Mouse (Mus musculus): Measurements from ENCODE around the gene Itgb6.

Itgb6 gene

DNA sequence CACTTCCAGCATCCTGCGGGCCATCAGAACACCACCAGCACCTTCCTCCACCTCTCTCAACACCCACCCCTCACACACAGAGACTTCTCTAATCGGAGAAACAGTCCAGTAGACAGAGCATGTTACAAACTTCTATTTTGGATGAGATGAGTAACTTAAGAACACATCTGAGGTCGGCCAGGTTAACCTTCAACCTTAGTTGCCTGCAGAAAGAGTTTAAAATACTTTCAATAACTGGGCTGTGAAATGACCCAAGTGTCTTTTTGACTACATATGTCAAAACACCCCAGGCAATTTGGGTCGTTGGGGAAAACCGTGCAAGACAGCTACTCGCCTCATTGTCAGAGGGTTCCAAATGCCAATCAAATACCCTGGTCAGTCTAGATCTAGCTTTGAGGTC is 10.0 kb downstream of the Itgb6 start:
- DNase-seq: no peak

DNA sequence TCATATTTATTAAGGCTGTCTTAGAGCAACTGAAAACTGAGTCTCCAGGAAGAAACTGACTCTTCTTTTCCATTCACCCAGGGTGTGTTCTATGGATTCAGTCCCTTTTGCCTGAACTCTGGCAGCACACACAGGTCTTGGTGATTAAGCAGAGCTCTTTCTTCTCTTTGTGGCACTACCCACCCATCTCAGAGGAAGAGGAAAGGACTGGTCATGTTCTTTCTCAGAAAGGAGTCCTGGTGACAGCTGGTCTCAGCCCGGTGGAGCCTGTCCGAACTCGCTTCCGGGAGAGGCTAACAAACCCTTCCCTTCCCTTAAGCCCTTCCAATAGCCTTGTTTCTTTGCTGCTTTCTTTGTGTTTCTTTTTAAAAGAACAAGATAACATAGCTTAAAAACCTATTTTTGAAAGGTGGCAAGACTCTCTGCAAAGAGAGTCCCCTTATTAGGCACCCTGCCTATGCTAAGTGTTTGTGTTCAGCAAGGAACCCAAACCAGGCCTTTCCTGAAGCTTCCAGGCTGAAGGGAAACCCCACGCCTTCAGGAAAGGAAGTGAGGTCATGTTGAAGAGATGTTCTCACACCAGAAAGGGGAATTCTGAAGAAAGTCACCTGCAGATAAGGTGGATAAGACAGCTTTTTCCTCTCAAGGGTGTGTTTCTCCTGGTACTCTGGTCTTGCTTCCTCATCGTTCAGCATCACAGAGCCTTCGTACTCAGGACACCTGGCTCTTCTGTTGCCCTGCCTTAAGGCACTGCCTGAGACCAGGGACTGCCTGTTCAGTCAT is 11.2 kb downstream of the Itgb6 start:
- no peak for DNase-seq

DNA sequence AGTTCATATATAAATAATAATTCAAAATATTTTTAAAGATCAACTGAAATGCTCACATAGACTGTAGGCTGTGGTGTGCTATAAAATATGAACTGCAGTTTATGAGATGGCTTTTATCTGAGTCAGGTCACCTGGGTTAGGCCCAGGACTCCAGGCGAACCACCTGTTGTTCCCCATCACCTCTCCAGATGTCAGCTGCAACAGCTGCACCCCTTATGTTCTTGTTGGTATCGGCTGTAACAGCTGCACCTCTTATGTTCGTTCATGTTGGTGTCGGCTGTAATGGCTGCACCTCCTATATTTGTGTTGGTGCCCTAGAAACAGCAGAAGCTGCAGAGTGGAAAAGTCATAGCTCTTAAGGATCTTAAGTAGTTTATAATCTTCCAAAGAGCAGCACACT is 12.1 kb downstream of the Itgb6 start:
- DNase-seq: no peak

DNA sequence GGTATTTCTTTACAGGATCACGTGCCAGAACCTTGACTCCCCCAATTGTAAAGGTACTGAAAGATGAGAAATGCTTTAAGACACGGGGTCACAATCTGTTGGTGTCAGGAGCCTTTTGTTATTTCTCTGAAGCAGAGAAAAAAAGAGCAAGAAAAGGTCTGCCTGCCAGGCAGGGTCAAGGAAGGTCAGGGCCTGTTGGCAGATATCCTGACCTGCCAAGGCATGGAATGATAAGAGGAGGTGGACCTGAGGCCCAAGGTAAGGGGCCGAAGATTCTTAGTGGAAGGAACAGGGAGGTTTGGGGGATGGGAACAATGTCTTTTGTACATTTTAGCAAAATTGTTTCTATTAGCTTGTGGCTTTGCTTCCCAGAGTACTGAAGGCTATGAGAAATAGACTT is 13.8 kb downstream of the Itgb6 start:
- DNase-seq: no peak

DNA sequence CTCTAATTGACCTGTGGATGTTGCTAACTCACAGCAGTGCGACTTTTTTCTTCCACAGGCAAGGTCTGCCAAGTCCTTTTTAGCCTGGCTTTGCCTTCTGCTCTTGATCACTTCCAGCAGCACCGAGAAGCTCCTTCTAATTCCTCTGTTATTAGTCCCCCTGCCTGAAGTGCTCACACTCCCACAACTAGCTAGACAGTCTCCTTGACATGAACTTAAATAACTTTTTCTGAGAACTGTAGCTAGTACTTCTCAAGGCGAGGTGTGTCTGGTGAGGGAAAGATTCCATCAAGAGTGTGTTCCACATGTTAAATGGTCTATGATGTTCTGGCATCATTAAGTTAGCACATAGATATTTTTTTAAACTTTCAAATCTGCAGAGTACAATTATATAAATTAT is 15.6 kb downstream of the Itgb6 start:
- DNase-seq: no peak

DNA sequence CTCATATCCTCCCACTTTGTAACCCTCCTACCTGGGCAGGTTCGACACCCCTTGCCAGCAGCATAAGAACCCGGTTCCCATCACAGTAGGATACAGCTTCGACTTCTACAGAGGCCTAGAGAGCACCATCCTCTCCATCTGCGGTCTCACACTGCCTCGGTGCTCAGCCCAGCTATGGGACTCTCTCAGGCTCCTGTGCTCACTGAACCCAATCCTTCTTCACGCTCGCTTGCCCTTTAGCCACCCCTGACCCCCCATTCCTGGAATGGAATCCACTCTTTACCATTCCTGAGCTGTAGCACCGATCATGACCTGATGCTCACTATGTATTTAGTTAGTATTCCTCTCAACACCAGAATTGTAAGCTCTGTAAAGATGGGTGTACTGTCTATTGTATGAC is 17.0 kb downstream of the Itgb6 start:
- DNase-seq: no peak

DNA sequence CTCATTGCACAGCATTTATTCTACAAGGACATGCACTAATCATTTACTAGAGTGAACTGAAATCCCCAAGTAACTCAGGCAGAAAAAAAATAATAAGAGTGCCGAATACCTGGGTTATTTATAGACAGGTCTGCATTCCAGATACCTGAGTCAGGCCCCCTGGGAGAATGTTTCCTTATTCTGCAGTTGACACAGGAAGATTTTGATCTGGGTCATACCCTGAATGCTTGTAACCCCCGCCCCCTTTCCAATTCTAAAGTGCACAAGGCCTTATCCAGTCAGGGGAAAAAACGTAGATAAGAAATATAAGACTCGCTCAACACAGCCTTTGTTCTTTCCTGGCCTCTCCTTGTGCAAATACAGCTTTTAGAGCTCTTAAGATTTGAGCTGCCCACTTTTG is 19.1 kb downstream of the Itgb6 start:
- DNase-seq: no peak

DNA sequence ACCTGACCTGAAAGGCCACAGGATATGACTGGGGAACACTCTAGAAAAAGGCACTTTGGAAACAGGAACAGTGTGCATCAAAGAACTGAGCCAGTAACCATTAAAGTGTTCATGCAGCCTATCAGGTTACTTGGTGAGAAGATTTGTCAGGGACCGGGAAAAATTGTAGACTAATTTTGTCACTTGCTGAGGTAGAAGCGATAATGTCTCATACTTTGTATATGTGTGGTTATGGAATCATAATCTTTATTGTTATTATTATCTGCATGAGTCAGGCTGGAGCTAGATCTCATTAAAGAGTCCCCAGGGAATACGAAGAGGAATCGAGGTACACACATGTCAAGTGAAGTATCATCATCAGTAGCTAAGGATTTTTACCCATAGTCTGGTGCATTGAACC is 21.5 kb downstream of the Itgb6 start:
- DNase-seq: no peak

DNA sequence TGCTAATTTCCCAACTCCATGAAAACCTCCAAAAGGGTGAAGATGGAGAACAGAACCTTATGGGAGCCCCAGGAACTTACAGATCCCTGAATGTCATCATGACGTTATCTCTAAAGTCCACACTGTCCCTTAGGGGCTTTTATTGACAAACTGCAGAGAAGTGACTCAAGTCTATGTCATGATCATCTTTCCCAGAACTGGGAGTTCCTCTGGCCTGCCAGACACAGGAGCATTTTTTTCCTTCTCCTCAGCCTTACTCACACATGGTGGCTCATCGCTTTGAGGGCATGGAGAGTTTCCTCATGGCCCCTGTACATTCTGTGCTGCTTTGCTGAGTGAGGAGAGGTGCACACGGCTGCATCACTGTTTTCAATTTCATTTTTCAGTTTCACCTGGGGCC is 22.4 kb downstream of the Itgb6 start:
- no peak for DNase-seq

DNA sequence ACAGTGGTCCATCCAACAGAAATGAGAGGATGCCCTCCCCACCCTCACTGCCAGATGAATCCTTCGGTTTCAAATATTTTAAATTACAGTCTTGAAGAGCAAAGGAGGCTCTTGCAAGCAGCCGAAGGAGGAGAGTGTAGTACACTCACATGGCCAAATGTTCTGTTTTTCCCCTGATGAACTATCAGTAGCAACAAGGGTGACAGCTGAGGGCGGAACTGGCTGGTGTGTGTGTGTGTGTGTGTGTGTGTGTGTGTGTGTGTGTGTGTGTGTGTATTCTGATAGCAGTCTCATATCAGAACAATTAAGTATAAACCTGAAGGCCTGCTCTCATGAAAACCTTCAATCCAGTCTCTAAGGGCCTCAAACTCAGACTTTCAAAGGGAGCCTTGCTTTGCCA is 22.9 kb downstream of the Itgb6 start:
- no peak for DNase-seq

DNA sequence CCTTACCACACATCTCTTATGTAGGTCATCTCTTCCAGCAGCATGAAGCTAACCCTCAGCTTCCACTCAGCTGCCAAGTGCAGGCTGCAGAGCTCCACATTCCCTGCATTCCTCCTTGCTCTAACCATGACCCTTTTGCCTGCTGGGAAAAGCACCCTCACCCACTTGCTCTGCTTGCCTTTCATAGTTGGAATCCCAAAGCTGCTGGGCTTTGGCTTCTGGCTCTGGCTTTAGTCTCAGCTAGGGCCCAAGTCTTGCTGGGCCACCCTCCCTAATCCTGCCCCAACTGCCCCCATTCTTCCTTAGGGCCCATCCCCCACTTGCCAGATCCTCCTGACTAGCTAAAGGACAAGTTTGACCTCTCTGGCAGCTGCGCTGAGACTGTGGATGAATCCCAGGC is 24.3 kb downstream of the Itgb6 start:
- no peak for DNase-seq

DNA sequence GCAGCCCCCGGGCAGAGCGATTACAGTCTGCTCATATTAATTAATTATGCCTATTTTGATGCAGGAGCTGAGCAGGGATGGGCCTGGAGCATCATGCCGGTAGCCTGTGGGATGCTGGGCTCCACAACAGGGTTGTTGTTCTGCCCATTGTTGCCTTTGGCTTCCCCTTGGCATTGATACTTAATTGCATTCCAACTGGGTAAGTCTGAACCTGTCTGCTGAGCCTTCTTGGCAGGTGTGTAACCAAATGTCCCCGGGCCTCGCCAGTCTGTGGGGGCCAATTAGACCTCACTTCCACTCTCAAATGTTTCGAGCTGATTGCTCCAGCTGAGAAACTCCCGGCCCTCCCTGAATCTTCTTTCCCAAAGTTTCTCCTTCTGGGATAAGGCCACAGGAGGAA is 24.9 kb downstream of the Itgb6 start:
- DNase-seq: no peak

DNA sequence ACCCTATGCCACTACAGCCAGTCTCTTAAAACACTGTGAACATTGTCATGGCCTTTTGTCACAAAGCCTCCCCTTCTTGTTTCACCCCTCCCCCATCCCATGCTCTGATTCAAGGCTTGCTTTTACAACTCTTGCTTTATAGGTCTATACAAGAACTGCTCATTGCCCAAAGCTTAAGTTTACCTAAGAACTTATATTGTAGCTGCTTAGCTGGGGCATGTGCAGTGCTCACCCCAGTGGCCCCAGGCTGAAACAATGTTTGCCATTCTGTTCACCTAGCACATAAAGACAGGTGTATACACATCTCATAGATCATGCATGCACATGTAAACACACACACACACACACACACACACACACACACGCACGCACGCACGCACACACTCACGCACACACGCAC is 25.9 kb downstream of the Itgb6 start:
- DNase-seq: no peak

DNA sequence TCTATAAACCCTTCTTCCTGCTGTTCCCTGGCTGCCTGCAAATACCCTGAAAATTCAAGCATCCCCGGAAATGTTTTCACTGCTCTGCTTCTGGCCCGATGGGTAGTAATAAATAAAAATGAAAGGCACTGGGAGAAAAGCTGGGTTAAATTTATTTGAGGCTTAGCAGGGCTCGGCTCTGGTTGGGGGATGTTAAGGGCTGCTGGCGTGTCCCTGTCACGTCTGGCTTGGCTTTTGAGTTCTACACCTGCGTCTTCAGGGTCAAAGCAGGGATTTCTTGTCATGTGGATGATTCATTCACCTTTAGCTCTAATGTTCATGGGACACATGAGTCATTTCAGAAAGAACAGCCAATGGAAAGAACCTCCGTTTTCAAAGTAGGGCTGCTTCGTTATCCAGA is 26.7 kb downstream of the Itgb6 start:
- no peak for DNase-seq

DNA sequence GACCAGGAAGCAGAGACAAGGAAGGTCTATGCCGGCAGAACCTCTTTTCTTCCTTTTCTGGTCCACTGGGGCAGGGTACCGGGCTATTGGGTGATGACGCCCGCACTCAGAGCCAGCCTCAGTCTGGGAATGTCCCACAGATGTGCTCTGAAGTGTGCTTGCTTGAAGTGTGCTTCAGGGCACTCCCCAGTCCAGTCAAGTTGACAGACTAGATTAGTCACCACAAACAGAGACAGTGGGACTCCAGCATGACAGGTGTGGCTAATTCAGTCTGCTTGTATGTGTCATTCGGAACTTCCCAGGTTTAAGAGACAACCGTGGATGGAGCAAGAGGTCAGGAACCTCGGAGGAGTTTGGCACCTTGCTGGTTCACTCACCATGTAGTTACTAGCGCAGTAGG is 27.9 kb downstream of the Itgb6 start:
- DNase-seq: no peak

DNA sequence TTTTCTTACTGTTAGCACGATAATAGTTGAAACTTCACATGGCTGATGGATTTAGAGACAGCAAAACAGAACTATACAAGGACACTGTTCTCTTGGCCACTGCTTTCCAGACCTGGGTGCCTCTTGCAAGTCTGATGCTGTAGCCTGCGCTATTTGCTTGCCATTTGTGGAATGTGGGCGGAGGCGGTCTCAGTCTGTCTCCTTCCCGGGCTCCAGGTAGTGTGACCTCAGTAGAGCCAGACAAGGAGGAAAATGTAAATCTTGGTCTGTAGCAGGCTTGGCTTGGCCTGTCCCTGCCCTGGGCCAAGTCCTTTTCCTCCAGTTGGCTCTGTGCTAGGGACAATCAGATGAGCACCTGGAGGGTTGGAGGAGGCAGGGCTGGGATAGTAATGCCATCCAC is 30.2 kb downstream of the Itgb6 start:
- DNase-seq: no peak

DNA sequence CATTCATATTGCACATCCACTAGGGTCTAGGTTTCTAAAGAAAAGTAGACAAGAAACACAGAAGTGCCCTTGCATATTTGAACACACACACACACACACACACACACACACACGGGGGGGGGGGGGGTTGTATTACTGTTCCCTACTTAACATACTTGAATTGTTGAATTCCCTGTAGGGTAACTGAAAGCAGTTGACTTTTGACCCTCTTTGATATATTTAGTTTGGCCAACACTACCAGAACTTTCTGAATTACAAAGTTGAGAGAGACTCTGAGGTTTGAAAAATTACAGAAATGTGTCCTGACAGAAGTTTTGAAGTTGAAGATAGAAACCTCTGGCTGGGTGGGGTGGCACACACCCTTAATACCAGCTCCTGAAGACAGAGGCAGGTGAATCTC is 32.2 kb downstream of the Itgb6 start:
- DNase-seq: no peak

DNA sequence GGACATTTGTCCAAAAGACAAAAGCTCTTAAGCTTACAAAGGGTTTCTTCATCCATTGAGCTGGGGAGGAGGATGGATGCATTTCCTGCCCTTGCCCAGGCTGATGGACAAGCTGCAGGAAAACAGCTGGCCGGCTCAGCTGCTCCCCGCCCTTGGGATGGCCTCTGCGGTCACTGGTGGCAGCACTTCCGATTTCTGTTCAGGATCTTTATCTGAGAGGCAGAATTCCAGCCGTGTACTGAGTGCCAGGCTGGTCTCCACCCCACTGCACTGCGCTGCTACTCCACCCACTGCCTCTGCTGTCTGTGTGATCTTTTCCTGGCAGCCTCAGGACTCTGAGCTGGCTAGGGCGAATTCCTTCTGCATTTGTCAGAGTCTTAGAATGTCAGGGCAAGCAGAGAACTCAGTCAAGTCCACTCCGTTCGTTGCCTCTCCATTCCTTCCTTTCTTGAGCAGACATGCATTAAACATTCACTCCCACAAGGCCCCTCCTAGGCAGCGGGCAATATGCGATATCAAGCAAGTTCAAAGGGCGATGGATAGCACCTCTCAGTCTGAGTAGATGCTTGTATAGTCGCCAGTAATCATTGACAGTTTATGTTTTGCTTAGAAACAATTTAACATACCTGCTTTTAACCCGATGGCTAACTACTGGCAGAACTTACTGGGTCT is 33.4 kb downstream of the Itgb6 start:
- peak; percentile 5 for DNase-seq

DNA sequence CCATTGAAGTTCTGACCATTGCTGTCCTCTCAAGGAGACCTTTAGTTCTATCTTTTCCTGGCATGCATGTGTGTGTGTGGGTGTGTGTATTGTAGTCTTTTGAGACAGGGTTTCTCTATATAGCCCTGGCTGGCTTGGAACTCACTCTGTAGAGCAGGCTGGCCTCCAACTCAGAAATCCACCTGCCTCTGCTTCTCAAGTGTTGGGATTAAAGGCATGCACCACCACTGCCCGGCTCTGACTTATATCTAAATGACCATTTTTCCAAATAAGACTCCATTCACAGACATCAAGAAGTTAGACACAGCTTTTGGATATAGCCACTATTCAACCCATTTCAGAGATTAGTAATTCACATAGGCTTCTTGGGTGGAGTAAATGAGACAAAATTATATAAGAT is 34.3 kb downstream of the Itgb6 start:
- no peak for DNase-seq

DNA sequence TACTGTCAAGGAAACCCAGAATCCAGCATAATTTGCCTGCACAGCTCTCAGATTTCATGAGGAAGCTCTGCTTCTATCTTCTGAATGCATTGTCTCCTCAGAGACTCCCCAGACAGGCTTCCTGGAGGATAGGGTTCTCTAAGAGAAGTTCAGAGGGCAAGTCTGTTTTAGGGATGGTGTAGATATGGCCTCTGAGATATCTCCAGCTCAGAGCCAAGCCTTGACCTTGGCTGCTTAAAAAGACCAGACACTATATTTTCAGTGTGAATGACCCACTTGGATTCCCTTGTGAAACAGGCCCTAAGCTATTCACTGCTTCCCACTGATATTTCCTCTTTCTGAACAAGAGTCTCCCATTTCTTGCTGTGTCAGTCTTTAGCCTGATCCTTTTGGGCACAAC is 36.5 kb downstream of the Itgb6 start:
- no peak for DNase-seq

DNA sequence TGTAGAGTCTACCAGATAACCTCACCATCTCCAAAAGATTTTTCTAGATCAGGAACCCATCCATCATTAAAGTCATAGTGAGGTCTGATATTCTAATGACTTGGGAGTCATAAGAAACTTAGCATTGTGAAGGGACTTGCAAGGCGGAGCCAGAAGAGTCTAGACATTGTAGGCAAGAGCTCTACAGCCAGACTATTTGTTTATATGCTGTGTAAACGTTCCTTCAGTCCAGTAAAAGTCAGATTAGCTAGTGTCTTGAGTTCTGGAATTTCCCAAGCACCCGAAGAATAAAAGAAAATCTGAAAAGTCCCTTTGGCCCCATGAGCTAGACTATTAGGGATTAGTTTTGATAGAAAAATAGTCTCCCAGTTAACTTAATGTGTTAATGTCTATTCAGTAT is 38.3 kb downstream of the Itgb6 start:
- no peak for DNase-seq

DNA sequence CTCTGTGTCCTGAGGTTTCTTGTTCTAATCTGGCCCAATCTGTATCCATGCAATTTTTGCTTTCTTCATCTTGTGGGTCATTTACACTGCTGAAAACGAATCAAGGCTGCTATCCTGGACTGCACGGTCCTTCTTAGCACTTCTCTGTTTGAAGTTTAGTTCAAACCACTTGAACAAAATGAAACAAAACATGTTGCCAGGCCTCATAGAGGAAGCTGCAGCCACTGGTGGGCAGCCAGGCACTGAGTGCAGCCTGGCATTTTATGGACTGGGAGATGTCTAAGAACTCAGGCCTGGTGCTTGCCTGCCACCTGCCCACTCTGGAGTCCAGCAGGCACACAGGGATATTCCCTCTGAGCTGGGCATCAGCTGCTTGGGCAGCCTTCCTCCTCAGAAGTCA is 39.9 kb downstream of the Itgb6 start:
- no peak for DNase-seq

DNA sequence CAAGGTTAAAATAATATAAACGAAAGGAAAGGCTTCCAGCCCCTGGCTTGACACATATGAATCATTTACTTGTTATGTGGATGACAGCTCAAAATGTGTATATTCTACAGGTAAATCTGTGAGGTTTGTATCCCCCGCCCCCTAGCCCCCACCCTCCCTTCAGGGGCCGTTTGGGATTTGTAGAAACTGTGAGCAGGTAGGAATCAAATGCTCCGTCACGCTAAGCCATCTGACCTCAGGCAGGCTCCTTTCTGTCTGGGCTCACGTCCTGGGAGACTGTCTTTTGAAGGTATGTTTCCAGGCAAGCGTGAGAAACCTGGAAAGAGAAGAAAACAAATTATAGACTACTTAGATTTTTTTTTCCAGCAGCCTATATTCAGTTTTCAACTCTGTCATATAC is 48.0 kb downstream of the Itgb6 start:
- DNase-seq: no peak

DNA sequence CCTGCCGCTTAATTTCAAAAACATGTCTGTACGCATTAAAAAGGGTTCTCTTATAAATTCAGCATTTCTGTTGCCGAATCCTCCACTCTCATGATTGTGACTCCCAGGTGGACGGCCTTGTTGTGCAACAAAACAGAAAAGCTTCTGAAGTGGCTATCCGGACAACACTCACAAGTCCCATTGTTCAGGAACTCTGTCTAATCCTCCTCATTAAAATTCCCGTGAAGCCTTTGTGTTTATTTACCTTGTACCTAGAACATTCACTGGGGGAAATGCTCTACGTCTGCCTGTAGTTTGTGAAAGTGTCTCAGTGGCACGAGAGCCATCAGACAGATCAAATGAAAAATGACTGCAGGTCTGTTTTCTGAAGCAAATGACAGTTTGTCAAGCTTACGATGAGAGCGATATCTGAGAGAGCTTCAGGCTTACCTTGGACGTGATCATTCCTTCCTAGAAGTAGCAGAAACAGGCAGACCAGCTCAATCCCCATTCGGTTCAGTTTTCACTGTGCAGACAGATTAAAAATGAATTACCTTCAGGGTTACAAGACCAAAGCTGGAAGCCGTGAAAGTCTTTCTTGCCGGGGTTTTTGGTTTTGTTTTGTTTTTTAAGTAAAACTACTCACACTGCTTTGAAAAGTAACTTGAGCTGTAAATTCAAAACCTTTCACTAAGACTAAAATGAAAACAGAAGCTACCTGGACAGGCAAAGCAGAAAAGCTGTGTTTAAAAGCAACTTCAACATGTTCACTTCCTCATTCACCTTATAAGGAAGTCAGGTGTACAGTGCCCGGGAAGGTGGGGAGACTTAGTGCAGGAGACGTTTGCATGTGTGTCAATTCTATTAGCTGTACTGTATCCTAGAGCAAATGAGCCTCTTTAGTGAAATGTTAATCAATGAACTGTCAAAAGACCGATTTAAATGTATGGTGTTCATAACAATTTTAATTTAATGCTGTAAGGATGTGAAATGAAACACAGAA is 49.2 kb downstream of the Itgb6 start:
- DNase-seq: no peak

All from layer of hippocampus, adult 9-11 months (tissue).